Mouse (Mus musculus) mesoderm, embryonic 11.5 days (tissue): ENCODE results near the gene Trp53i13.
A peak's percentile ranks its signal among the peaks of the same experiment; 100 is the strongest.

Source experiments
- DNase-seq: peaks from one replicate; pipeline ENCODE4 v3.0.0-alpha.2; 2012; ENCODE audit warnings: low read depth, low spot score

The Trp53i13 gene

DNA sequence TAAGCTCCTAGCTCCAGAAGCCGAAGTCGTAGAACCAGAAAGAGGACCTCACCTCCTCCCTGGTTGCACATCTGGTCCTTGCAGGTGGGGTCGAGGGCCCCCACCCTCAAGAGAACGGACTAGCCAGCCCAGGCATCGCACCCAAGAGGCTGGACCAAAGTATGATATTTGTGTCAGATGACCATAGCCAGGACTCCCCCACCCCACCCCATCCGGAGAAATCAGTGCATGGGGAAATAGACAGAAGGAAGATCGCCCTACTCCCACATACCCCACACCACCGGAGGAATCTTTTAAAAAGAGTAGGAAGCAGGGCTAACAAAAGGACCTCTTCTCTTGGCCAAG lies 52.7 kb downstream of the Trp53i13 start:
- no peak for DNase-seq

DNA sequence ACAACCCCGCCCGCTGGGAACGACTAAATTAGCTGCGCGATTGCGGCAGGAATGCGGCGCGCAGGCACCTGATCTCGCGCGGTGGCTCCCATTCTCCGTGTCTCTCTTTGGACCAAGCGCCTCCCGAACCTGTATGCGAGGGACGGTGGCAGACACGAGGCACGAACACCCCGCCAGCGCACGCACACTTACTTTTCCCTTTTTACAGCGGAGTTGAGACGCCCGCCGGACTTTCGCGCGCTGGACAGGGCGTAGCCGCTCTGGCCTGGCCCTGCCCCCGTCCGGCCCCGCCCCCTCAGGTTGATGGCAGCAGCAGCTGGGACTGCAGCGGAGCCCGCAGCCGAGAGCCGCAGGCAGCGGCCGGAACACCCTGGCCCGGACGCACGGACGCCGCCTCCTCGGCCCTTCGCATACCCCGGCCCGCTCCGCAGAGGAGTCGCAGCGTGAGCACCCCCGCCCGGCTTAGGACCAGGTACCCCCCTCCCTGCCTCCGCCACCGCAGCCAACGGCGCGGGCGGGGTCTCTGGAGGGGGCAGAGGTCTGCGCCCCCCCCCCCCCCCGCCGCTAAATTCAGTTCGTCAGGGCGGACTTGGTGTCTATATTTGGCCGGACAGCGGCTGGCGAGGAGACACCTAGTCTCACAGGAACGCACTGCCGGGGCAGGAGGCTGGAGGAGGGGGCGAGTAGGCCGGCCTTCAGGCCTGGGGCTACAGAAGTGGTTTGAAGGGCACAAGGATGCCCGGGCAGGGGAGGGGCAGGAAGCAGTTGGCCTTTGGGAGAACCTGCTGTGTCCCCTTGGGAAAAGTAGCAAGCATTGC lies 53.3 kb downstream of the Trp53i13 start, which contains the start of gene Coro6:
Coro6 (plus strand) TSS at position 129 of the 818 bp plus-strand sequence.
- DNase-seq: peak; percentile 64

DNA sequence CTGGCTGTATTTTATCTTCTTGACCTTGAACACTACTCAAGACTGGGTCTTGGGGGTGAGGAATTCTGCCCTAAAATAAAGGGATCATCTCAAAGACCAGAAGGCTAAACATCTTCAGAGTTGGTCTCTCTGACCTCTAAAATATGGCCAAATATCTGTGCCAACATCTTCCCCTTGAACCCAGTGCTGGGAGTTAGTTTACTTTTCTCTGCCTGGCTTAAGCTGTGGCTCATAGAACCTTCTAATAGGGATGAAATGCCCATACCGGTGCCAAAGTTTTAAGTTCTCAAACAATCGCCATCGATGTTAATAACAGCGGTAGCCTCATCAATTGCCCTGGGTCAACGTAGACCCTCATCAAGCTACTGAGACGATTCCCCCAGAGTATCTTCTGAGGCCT lies 53.9 kb downstream of the Trp53i13 start:
- DNase-seq: no peak
